Mouse (Mus musculus): ENCODE results near the gene Gins3. TPM values are rescaled to one million over a fixed set of nuclear protein-coding genes. Genes with fewer than 3 reads are reported as not detected.
A peak's percentile ranks its signal among the peaks of the same experiment; 100 is the strongest.
"Not testable (repeated sequence)": the region's sequence is repeated elsewhere in the genome, so short reads cannot be mapped to it uniquely, and the experiment has no call there.

The Gins3 gene
- total RNA-seq (2021): 1 to 10 TPM; 4.4 to 6.0 TPM

GRCm38 (mm10) chr8:95633262-95634062, at the start of gene Gins3:
Gins3 (plus strand) TSS chr8:95633453.
- DNase-seq: peak; percentile 95

GRCm38 (mm10) chr8:95587339-95587738, 45.9 kb upstream of the Gins3 start:
- DNase-seq: no peak

- DNase-seq: no peak
Measured at GRCm38 (mm10) chr8:95589282-95589681, 44.0 kb upstream of the Gins3 start.

DNA sequence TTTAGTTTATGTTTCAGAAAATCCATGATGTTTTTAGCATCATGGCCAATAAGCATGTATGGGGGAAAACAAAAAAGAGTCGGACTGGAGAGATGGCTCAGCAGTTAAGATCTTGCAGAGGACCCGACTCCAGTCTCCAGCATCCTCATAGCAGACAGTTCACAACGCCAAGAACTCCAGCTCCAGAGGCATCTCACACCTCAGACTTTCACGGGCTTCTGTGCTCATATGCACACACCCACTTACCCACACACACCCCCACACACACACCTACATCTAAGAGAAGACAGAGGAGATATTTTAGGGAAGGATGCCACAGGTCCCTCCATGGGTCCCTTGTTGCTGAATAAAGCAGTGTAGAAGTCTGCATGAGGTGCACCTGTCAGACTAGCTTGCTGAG, 42.7 kb upstream of the Gins3 start:
- no peak for DNase-seq

DNA sequence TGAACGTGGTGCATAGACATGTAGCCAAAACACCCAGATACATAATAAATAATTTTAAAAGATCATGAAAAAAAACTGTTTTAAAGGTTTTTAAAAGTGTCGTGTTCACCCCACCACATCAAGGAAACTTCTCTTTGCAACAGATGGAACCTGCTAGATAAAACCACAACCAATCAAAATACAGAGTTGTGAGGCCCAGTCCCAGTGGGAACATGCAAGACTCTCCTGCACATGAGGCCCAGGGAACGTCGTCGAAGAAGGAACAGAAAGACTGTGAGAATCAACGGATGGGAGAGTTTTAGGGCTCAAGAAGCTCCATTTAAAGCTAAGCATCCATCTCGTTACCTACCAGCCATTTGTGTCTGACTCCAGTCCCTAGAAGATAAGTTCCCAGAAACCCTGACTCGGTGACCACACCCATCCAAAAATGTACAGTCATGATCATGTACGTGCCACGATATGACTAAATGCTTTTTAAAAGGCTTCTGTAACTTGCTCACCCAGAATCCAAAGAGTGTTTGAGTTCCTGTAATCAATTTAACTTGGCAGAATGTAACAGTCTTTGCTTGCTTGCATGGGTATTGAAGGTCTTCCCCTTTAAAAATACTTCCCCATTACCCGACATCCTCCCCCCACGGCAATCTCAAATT, 41.0 kb upstream of the Gins3 start:
- DNase-seq: no peak

- no peak for DNase-seq
Measured at GRCm38 (mm10) chr8:95593439-95594393, 39.5 kb upstream of the Gins3 start.

DNA sequence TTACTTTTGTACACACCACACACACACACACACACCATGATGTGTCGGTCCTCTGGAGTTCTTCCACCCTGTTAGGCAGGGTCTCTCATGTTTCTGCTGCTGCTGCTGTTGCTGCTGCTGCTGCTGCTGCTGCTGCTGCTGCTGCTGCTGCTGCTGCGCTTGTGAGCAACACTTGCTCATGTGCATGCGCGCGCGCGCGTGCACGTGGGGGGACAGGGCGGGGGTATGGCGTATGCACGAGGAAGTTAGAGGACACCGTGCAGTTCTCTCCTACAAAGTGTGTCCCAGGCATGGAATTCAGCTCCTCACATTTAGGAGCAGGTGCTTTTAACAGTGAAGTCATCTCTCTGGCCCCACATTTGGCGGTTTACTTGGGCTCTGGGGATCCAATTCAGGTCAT, 38.1 kb upstream of the Gins3 start:
- DNase-seq: no peak

DNA sequence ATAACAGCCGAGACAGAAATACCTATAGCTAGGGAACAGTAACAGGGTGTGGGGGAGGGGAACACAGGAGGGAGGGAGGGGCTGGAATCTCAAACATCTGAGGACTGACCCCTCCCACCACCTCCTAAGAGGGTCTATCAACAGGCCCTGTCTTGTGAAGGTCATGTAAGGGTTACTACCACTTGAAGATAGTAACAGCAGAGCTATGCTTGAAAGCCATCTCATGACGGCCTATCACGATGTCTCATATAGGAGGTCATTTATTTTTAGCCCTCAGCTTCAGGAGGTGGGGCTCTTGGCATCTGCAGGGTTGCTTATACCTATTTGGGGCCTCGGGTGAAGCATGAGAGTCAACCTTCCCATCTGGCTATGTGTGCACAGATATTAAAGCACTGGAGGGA, 36.4 kb upstream of the Gins3 start:
- peak; percentile 54 for DNase-seq

GRCm38 (mm10) chr8:95599861-95600260, 33.4 kb upstream of the Gins3 start:
- DNase-seq: peak; percentile 82

- no peak for DNase-seq
Measured at GRCm38 (mm10) chr8:95601306-95601705, 31.9 kb upstream of the Gins3 start.

DNA sequence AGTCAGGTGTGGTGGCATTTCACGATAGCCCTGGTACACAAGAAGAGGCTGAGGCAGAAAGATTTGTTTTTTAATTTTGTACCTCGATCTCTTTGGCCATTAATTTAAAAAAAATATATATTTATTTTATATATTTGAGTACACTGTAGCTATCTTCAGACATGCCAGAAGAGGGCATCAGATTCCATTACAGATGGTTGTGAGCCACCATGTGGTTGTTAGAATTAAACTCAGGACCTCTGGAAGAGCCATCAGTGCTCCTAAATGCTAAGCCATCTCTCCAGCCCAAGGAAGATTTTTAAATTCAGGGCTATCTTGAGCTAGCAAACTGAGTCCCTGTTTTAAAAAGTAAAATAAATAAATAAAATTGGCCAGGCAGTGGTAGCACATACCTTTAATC, 31.1 kb upstream of the Gins3 start:
- no peak for DNase-seq

DNA sequence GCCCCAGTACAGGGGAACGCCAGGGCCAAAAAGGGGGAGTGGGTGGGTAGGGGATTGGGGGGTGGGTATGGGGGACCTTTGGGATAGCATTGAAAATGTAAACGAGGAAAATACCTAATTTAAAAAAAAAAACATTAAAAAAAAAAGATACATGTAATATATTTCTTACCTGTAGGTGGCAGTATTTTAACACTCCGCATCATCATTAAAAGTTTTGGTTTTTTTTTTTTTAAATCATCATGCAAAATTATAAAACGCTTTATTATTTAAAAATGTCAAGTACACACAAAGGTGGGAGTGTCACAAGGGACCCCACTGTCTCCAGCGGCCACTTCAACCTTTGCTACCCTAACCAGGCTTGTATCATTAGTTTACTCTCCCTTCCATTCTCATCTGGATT, 26.7 kb upstream of the Gins3 start:
- not testable (repeated sequence) for DNase-seq

- DNase-seq: no peak
Measured at GRCm38 (mm10) chr8:95607210-95607609, 26.0 kb upstream of the Gins3 start.

- no peak for DNase-seq
Measured at GRCm38 (mm10) chr8:95609406-95609805, 23.8 kb upstream of the Gins3 start.

DNA sequence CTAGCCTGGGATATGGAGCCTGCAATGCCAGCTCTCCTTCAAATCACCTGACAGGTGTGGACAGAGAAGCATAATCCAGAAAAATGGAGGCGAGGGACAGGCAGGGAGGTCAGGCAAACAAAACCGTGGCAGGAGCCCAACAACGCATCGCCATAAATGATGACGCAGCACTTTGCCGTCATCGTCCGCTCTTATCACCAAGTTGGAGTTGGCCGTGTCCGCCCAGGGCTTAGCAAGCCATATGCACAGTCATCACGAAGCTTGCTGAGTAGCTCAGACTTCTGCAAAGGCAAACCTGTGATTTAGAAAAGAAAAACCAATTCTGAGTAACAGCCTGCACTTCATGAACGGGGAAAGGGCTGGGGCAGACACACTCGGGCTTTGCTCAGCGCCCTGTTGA, 22.5 kb upstream of the Gins3 start:
- peak; percentile 56 for DNase-seq

DNA sequence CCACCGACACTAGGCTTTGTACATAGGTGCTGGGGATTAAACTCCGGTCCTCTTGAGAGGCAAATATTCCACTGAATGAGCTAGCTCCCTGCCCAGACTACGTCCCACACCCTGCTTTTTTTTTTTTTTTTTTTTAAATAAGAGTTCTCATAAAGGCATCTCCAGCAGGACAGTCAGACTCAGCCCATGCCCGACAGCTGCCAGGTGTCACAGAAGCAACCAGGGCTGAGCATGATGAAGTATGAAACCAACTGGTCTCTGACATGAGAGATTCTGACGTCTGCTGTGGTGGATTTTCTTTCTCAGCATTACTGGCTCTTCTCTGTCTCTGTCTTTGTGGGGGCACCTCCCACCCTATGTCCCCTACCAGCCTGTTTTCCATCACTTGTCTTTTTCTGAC, 21.5 kb upstream of the Gins3 start:
- DNase-seq: no peak

DNA sequence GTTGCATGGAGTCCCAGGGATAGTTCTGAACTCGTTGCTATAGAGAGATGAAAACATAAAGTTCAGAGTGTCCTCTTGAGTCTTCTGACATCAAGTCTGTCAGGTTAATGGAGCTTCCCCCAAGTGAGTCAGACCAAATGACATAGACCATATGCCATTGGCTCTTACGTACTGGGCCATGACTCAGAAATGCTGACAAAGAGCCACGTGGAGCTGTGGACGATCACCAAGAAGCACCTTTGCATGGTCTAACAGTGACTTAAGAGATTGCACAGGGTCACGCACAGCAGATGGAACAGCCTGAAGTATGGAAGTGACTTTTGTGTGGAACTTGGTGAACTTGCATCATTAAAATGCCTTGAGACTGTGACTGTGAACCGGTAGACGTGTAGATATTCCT, 16.9 kb upstream of the Gins3 start:
- no peak for DNase-seq

GRCm38 (mm10) chr8:95620046-95620445, 13.2 kb upstream of the Gins3 start:
- DNase-seq: no peak

- DNase-seq: no peak
Measured at GRCm38 (mm10) chr8:95624833-95625232, 8.4 kb upstream of the Gins3 start.

GRCm38 (mm10) chr8:95632840-95633239, 413 bp upstream of the Gins3 start:
- no peak for DNase-seq

DNA sequence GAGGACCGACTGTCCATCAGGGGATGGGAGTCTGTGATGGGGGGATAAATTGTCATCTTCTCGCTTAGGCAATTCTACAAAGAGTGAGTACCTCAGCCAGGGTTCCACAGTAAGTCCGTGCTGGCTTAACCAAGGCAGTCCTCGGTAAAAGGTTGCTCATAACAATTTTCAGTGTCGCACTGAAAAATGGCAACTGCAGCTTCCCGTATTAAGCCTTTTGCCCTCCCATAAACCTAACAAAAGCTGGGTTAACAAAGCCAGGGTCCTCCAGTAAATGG, 749 bp downstream of the Gins3 start:
- DNase-seq: no peak

DNA sequence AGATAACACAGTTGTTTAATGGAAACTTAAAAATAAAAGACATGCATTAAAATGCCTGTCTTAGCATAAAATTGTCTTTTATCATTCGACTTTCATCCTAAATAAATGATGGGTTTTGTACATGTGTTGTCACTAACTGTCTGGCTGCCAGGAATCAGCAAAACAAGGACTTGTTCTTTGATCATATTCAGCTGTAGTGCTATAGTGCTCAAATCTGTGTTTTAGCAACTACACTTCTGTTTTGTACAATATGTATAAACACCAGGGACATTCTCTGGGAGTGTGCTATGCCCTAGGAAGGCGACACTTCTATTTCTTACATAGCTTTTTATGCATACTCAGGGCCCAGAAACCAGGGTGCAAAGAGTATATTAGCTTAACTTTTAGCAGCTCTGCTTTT, 11.7 kb downstream of the Gins3 start:
- DNase-seq: no peak

- DNase-seq: no peak
Measured at GRCm38 (mm10) chr8:95648251-95648650, 15.0 kb downstream of the Gins3 start.

Data from heart, postnatal 4 days (tissue).